Mouse (Mus musculus): Measurements from ENCODE around the gene Neurod2.

Gene Neurod2

GRCm38 (mm10) chr11:98322159-98322558, 7.3 kb downstream of the Neurod2 start:
- in situ Hi-C loops (cut with MboI; ENCODE audit: low pct_unique_long_range_greater_than_20kb in 1 of 2, low sequenced_read_pairs in 2 of 2, unreplicated experiment in 1 of 2), result no loop called here

GRCm38 (mm10) chr11:98321677-98322003, 7.8 kb downstream of the Neurod2 start:
- in situ Hi-C loops (cut with MboI; ENCODE audit: low pct_unique_long_range_greater_than_20kb in 1 of 2, low sequenced_read_pairs in 2 of 2, unreplicated experiment in 1 of 2), result no loop called here

GRCm38 (mm10) chr11:98320806-98321676, 8.4 kb downstream of the Neurod2 start:
- in situ Hi-C loops (cut with MboI; ENCODE audit: low pct_unique_long_range_greater_than_20kb in 1 of 2, low sequenced_read_pairs in 2 of 2, unreplicated experiment in 1 of 2), result no loop called here

- in situ Hi-C loops (cut with MboI; ENCODE audit: low pct_unique_long_range_greater_than_20kb in 1 of 2, low sequenced_read_pairs in 2 of 2, unreplicated experiment in 1 of 2), result no loop called here
Measured at GRCm38 (mm10) chr11:98320381-98320780, 9.1 kb downstream of the Neurod2 start.

- in situ Hi-C loops (cut with MboI; ENCODE audit: low pct_unique_long_range_greater_than_20kb in 1 of 2, low sequenced_read_pairs in 2 of 2, unreplicated experiment in 1 of 2), result loop anchor here in 1 of 2 experiments (10.0 kb wide), 1 partner anchor 55 kb away; no protein-coding TSS in a partner anchor
Measured at GRCm38 (mm10) chr11:98319944-98320343, 9.5 kb downstream of the Neurod2 start.

- in situ Hi-C loops (cut with MboI; ENCODE audit: low pct_unique_long_range_greater_than_20kb in 1 of 2, low sequenced_read_pairs in 2 of 2, unreplicated experiment in 1 of 2), result loop anchor here in 1 of 2 experiments (10.0 kb wide), 1 partner anchor 55 kb away; no protein-coding TSS in a partner anchor
Measured at GRCm38 (mm10) chr11:98319544-98319943, 9.9 kb downstream of the Neurod2 start.

GRCm38 (mm10) chr11:98319120-98319519, 10.3 kb downstream of the Neurod2 start:
- in situ Hi-C loops (cut with MboI; ENCODE audit: low pct_unique_long_range_greater_than_20kb in 1 of 2, low sequenced_read_pairs in 2 of 2, unreplicated experiment in 1 of 2), result loop anchor here in 1 of 2 experiments (10.0 kb wide), 1 partner anchor 54 kb away; no protein-coding TSS in a partner anchor

GRCm38 (mm10) chr11:98318421-98319116, 10.9 kb downstream of the Neurod2 start:
- in situ Hi-C loops (cut with MboI; ENCODE audit: low pct_unique_long_range_greater_than_20kb in 1 of 2, low sequenced_read_pairs in 2 of 2, unreplicated experiment in 1 of 2), result loop anchor here in 1 of 2 experiments (10.0 kb wide), 1 partner anchor 54 kb away; no protein-coding TSS in a partner anchor

GRCm38 (mm10) chr11:98317479-98317878, 12.0 kb downstream of the Neurod2 start:
- in situ Hi-C loops (cut with MboI; ENCODE audit: low pct_unique_long_range_greater_than_20kb in 1 of 2, low sequenced_read_pairs in 2 of 2, unreplicated experiment in 1 of 2), result loop anchor here in 1 of 2 experiments (10.0 kb wide), 1 partner anchor 53 kb away; no protein-coding TSS in a partner anchor

- in situ Hi-C loops (cut with MboI; ENCODE audit: low pct_unique_long_range_greater_than_20kb in 1 of 2, low sequenced_read_pairs in 2 of 2, unreplicated experiment in 1 of 2), result loop anchor here in 1 of 2 experiments (10.0 kb wide), 1 partner anchor 49 kb away; no protein-coding TSS in a partner anchor
Measured at GRCm38 (mm10) chr11:98313790-98314323, 15.6 kb downstream of the Neurod2 start.

GRCm38 (mm10) chr11:98298484-98299205, 30.8 kb downstream of the Neurod2 start:
- in situ Hi-C loops (cut with MboI; ENCODE audit: low pct_unique_long_range_greater_than_20kb in 1 of 2, low sequenced_read_pairs in 2 of 2, unreplicated experiment in 1 of 2), result no loop called here

- in situ Hi-C loops (cut with MboI; ENCODE audit: low pct_unique_long_range_greater_than_20kb in 1 of 2, low sequenced_read_pairs in 2 of 2, unreplicated experiment in 1 of 2), result no loop called here
Measured at GRCm38 (mm10) chr11:98297778-98298177, 31.7 kb downstream of the Neurod2 start.

- in situ Hi-C loops (cut with MboI; ENCODE audit: low pct_unique_long_range_greater_than_20kb in 1 of 2, low sequenced_read_pairs in 2 of 2, unreplicated experiment in 1 of 2), result no loop called here
Measured at GRCm38 (mm10) chr11:98296916-98297315, 32.5 kb downstream of the Neurod2 start.

GRCm38 (mm10) chr11:98296277-98296676, 33.2 kb downstream of the Neurod2 start:
- in situ Hi-C loops (cut with MboI; ENCODE audit: low pct_unique_long_range_greater_than_20kb in 1 of 2, low sequenced_read_pairs in 2 of 2, unreplicated experiment in 1 of 2), result no loop called here

- in situ Hi-C loops (cut with MboI; ENCODE audit: low pct_unique_long_range_greater_than_20kb in 1 of 2, low sequenced_read_pairs in 2 of 2, unreplicated experiment in 1 of 2), result no loop called here
Measured at GRCm38 (mm10) chr11:98295013-98295585, 34.3 kb downstream of the Neurod2 start.

GRCm38 (mm10) chr11:98294188-98295012, 35.0 kb downstream of the Neurod2 start:
- in situ Hi-C loops (cut with MboI; ENCODE audit: low pct_unique_long_range_greater_than_20kb in 1 of 2, low sequenced_read_pairs in 2 of 2, unreplicated experiment in 1 of 2), result no loop called here

GRCm38 (mm10) chr11:98293070-98293469, 36.4 kb downstream of the Neurod2 start:
- in situ Hi-C loops (cut with MboI; ENCODE audit: low pct_unique_long_range_greater_than_20kb in 1 of 2, low sequenced_read_pairs in 2 of 2, unreplicated experiment in 1 of 2), result no loop called here

Measured in mouse embryonic stem cell (cell line).